Mouse (Mus musculus) lung, adult 2 months (tissue): ENCODE data around the gene Mtus2.

Source experiments
- CTCF ChIP-seq: fragments of 200-500 bp; IDR thresholded peaks from 2 replicates; pipeline ENCODE4 v1.5.1; 2011; ENCODE audit warnings: mild to moderate bottlenecking, low read length, control low read depth; ENCODE audit not compliant: insufficient read depth
- POLR2A ChIP-seq: fragments of 200-500 bp; IDR thresholded peaks from 2 replicates; pipeline ENCODE4 v1.6.1; 2011; ENCODE audit warnings: low read depth, mild to moderate bottlenecking, control low read depth, low read length, borderline replicate concordance; ENCODE audit errors: extremely low read depth

- TF ChIP-seq POLR2A, result no peak
- TF ChIP-seq CTCF, result no peak
These were observed 32.5 kb upstream of the Mtus2 start for GRCm38 (mm10) chr5:147924621-147925020.
